Mouse (Mus musculus) liver, embryonic 15.5 days (tissue): ENCODE data around the gene Vmn2r80. TPM values are rescaled to one million over a fixed set of nuclear protein-coding genes. Genes with fewer than 3 reads are reported as not detected.
"Not testable (repeated sequence)": the region's sequence is repeated elsewhere in the genome, so short reads cannot be mapped to it uniquely, and the experiment has no call there.

Experiments
- ATAC-seq: fragments of 200-750 bp; cut with Nextera tagmentation; 2 replicates; pipeline ENCODE4 v1.8.0; 2017; ENCODE audit warnings: moderate number of reproducible peaks, mild to moderate bottlenecking, moderate library complexity; ENCODE audit not compliant: insufficient read depth
- H3K27ac ChIP-seq: fragments of 300-500 bp; sonication (generic); replicated peaks from 2 replicates; pipeline ENCODE4 v1.5.1; 2015; ENCODE audit warnings: mild to moderate bottlenecking, inconsistent platforms
- H3K27me3 ChIP-seq: fragments of 300-500 bp; sonication (generic); 2 replicates; pipeline ENCODE4 v1.6.1; 2015; ENCODE audit warnings: mild to moderate bottlenecking, inconsistent platforms
- H3K36me3 ChIP-seq: fragments of 300-500 bp; sonication (generic); replicated peaks from 2 replicates; pipeline ENCODE4 v1.6.1; 2015; ENCODE audit warnings: moderate library complexity, mild to moderate bottlenecking, inconsistent platforms
- H3K4me1 ChIP-seq: fragments of 300-500 bp; sonication (generic); replicated peaks from 2 replicates; pipeline ENCODE4 v1.6.1; 2015; ENCODE audit warnings: inconsistent platforms
- H3K4me2 ChIP-seq: fragments of 300-500 bp; sonication (generic); 2 replicates; pipeline ENCODE4 v1.6.1; 2015; ENCODE audit warnings: moderate library complexity, mild to moderate bottlenecking, inconsistent platforms
- H3K4me3 ChIP-seq: fragments of 300-500 bp; sonication (generic); replicated peaks from 2 replicates; pipeline ENCODE4 v1.5.1; 2015; ENCODE audit warnings: mild to moderate bottlenecking, inconsistent platforms
- H3K9ac ChIP-seq: fragments of 300-500 bp; sonication (generic); 2 replicates; pipeline ENCODE4 v1.6.1; 2015; ENCODE audit warnings: moderate library complexity, mild to moderate bottlenecking, inconsistent platforms
- H3K9me3 ChIP-seq: fragments of 300-500 bp; sonication (generic); replicated peaks from 2 replicates; pipeline ENCODE4 v1.6.1; 2016; ENCODE audit warnings: inconsistent platforms
- WGBS: fragments of 180-500 bp; shearing (Covaris S2); methylation state at CpG from one replicate; pipeline ENCODE4 v1.1.7; 2015; ENCODE audit warnings: mixed read lengths; ENCODE audit not compliant: insufficient replicate concordance; 5-methylcytosine and 5-hydroxymethylcytosine counted together
- polyA plus RNA-seq: library from polyadenylated mRNA; unstranded; fragments of >200 nt; fragmentation: Nextera tagmentation; extraction: Ambion mirVana; gene quantifications from 2 replicates; pipeline ENCODE4 v1.2.1, GENCODE M21; 2015

The Vmn2r80 gene
- polyA plus RNA-seq: not detected in 2 replicates

DNA sequence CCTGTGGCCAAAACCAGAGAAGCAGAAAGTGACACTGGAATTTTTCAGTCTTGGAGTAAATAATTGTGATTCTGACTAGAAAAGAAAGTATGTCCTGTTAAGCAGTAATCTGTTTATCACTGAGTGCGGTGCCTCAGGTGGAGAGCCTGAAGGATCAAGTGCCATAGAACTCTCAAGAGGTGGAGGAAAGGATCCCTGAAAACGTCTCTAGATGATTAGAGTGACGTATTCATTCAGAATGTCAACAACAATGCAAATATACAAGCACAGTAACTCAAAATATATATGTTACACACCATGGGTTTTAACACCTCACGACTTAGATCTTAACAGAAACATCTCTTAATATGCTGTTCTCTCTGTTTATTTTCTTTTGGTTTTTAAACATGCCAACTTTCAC lies at the start of gene Vmn2r80:
Gene Vmn2r80 (plus strand): TSS at position 301 of the 400 bp plus-strand sequence.
- H3K9me3 ChIP-seq, H3K27ac ChIP-seq, H3K27me3 ChIP-seq, H3K4me2 ChIP-seq, H3K36me3 ChIP-seq, H3K4me1 ChIP-seq, H3K4me3 ChIP-seq, H3K9ac ChIP-seq, ATAC-seq: not testable (repeated sequence)
- WGBS: 42% methylated on average over 4 of the region's 4 CpGs

DNA sequence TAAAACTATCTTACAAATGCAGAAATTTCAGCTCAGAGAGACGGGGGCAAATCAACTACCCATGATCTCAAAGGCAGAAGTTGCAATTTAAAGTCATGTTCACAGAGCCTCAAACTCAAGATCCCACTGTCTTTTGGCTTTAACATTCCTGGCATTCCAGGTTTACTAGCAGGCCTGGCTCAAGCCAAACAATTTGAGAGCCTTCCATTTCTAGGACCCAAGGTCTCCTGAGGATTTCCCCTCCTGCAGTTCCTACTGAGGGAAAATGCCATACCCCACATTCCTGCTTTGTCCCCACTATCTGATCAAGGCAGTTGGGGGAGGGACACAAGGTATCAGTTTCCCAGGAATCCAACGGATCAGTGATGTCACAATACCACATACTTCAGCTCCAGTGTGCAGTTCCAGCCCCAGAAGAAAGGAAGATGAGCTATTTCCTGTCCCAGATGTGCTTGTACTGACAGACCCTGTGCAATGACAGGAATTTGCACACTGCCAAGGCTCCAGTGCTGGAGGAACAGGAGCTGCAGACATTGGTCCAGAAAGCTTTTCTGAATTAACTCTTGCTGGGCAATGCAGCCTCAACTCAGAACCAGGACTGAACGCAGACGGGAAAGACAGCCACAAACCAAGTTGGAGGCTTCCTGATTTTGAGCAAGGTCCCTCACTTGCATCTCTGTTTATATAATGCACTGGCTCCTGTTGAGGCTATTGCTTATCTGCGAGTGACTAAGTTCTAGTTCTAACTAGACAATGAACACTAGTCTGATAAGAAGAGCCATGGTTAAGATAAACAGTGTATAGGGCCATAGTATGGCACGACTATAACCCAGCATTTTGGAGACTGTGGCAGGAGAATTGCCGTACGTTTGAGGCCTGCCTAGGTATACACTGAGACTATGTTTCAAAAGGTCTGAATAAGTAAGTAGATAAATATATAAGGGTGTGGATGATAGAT lies 42.0 kb upstream of the Vmn2r80 start:
- no peak overlapping the region for H3K27ac ChIP-seq
- WGBS: 28% methylated on average over 8 of the region's 8 CpGs
- ATAC-seq: peak; percentile 37; the same call in 1 of the 2 replicates

DNA sequence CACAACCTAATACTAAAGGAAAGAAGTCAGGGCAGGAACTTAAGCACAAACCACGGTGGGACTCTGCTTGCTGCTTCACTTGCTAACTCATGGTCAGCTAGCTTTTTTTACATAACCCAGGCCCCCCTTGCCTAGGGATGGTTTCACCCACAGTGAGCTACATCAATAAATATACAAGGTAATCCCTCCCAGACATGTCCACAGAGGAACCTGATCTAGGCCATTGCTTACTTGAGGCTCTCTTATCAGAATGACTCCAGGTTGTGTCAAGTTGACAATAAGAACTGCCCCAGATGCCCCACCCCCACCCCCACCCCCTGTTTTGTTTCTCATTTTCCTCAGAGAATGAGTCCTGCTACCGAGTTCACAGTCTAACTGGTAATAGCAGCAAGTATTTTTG lies 41.0 kb upstream of the Vmn2r80 start:
- WGBS: 30% methylated on average over 2 of the region's 2 CpGs
- Histone ChIP-seq H3K9ac (no peak overlapping the region), H3K9me3 (no peaks in the 10 kb centered on the region), H3K4me1 (peaks cover 6% of the 10 kb centered on the region; the same call in 1 of the 2 replicates), H3K4me2 (no peak overlapping the region), H3K27me3 (no peaks in the 10 kb centered on the region), H3K4me3 (no peak overlapping the region), H3K27ac (no peak overlapping the region), H3K36me3 (no peaks in the 10 kb centered on the region)
- no peak for ATAC-seq

More for the DNA sequence above, 42.0 kb upstream of the Vmn2r80 start:
- no peaks in the 10 kb centered on the region for H3K9me3 ChIP-seq
- H3K4me1 ChIP-seq: peaks cover 6% of the 10 kb centered on the region; the same call in 1 of the 2 replicates
- H3K9ac ChIP-seq: no peak overlapping the region
- no peaks in the 10 kb centered on the region for H3K27me3 ChIP-seq
- no peak overlapping the region for H3K4me2 ChIP-seq
- no peak overlapping the region for H3K4me3 ChIP-seq
- H3K36me3 ChIP-seq: no peaks in the 10 kb centered on the region

DNA sequence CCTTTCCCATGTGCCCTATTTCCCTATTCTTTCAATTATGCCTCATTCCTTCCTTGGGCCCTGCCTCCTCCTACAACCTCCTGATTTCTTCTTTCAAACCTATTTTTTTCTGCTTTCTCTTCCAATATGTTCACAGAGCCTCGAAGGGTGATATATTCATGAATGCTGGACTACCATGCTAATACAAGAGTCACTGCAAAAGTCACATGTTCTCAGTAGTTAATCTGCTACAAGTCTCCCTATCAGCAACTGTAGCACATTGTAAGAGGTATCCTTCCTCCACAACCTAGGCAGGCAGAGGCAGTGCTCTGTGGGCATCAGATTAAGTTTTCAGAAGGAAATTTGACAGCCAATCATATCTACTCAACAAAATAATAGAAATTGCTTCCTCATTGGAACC lies 39.4 kb upstream of the Vmn2r80 start:
- Histone ChIP-seq H3K9me3 (no peaks in the 10 kb centered on the region), H3K9ac (no peak overlapping the region), H3K4me3 (no peak overlapping the region), H3K27ac (no peak overlapping the region), H3K4me2 (no peak overlapping the region), H3K4me1 (peaks cover 6% of the 10 kb centered on the region; the same call in 1 of the 2 replicates), H3K36me3 (no peaks in the 10 kb centered on the region), H3K27me3 (no peaks in the 10 kb centered on the region)
- WGBS: 39% methylated on average over 1 of the region's 1 CpGs
- no peak for ATAC-seq

DNA sequence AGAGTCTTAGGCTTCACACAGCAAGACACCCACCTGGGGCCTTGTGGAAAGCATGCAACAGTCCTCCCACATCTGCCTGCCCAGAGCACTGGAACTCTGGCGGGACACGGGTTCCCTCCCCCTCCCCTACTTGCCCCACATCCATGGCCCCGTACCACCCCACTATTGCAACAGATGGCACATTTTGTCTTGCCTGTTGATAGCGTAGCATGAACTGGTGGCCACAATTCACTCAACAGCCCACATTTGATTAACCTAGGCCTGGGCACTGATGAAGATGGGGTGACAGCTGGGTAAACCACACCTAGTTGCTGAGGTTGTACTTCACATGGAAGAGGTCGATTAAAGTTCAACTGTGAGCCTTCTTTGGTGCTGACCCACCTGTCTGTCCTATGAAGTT lies 38.1 kb upstream of the Vmn2r80 start:
- ATAC-seq: no peak
- 71% methylated on average over 5 of the region's 5 CpGs for WGBS
- Histone ChIP-seq H3K9ac (no peak overlapping the region), H3K4me1 (peaks cover 6% of the 10 kb centered on the region; the same call in 1 of the 2 replicates), H3K36me3 (no peaks in the 10 kb centered on the region), H3K27ac (no peak overlapping the region), H3K4me2 (no peak overlapping the region), H3K4me3 (no peak overlapping the region), H3K9me3 (no peaks in the 10 kb centered on the region), H3K27me3 (no peaks in the 10 kb centered on the region)

DNA sequence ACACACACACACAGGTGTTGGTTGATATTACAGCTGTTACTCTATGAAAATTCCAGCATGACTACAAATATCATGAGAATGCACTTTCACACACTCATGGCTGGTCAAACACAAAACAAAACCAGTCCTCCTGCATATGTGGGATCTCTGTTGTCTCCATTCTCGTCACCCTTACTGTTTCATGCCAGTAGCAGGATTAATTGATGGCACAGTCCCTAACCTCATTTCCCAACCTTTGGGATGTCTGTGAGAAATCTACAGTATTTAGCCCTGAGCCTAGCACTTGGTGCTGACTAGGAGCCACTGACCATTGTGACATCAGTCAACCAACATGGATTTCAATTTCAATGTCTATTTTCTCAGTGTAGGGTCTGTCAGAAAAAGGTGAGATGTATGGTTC lies 33.5 kb upstream of the Vmn2r80 start:
- 47% methylated on average over 1 of the region's 1 CpGs for WGBS
- no peak overlapping the region for H3K9ac ChIP-seq
- ATAC-seq: no peak
- no peak overlapping the region for H3K4me3 ChIP-seq
- no peaks in the 10 kb centered on the region for H3K4me1 ChIP-seq
- H3K27me3 ChIP-seq: no peaks in the 10 kb centered on the region
- H3K27ac ChIP-seq: no peak overlapping the region
- no peaks in the 10 kb centered on the region for H3K9me3 ChIP-seq
- no peak overlapping the region for H3K4me2 ChIP-seq
- H3K36me3 ChIP-seq: no peaks in the 10 kb centered on the region

DNA sequence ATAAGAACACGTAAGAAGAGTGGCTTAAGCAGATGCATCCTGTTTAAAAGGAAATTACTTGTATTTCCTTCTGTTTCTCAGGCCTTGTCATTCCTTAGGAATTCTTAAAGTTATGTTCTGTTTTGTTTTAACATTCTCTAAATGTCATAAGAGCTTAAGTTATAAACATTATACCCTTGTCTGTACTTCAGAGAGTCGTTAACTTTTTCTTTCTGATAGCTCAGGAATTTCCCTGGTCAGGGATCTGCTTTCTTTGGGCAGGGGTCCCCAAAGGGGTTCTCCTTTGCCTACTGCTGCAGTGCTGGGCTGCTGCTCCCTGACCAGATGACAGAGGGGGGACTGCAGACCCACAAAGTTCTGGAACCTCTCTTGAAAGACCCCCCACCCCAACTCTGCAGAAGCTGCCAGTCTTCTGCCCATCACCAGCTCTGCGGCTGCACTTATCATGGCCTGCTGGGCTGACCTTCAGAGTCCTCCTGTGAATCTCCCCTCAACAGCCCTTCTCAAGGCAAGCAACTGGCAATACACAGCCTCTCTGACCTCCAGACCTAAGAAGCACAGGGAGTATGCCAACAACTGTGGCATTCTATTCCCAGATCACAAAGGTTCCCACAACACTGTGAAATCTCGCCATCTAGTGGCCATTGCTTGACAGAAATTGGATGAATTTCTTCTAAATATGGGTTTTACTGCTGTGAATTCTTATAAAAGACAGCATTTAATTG lies 32.3 kb upstream of the Vmn2r80 start:
- H3K4me3 ChIP-seq: no peak overlapping the region
- no peak for ATAC-seq
- H3K4me2 ChIP-seq: no peak overlapping the region
- H3K36me3 ChIP-seq: no peaks in the 10 kb centered on the region
- H3K9me3 ChIP-seq: no peaks in the 10 kb centered on the region
- no peaks in the 10 kb centered on the region for H3K27me3 ChIP-seq
- no peak overlapping the region for H3K9ac ChIP-seq
- no peak overlapping the region for H3K27ac ChIP-seq
- WGBS: 29% methylated on average over 4 of the region's 4 CpGs
- no peaks in the 10 kb centered on the region for H3K4me1 ChIP-seq

DNA sequence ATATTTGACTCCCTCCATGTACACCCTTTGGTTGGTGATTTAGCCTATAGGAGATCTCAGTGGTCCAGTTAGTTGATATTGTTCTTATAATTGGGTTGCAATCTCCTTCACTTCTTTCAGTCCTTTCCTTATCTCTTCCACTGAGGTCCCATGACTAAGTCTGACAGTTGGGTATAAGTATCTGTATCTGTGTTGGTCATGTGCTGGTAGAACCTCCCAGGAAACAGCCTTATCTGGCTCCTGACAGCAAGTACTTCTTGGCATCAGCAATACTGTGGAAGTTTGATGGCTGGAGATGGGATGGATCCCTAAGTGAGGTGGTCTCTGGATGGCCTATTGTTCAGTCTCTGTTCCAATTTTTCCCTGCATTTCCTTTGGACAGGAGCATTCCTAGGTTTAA lies 3.0 kb downstream of the Vmn2r80 start:
- Histone ChIP-seq H3K27me3 (no peaks in the 10 kb centered on the region), H3K4me2 (no peak overlapping the region), H3K27ac (no peak overlapping the region), H3K4me1 (no peaks in the 10 kb centered on the region), H3K36me3 (no peaks in the 10 kb centered on the region), H3K9ac (no peak overlapping the region), H3K4me3 (no peak overlapping the region), H3K9me3 (no peaks in the 10 kb centered on the region)
- ATAC-seq: no peak

DNA sequence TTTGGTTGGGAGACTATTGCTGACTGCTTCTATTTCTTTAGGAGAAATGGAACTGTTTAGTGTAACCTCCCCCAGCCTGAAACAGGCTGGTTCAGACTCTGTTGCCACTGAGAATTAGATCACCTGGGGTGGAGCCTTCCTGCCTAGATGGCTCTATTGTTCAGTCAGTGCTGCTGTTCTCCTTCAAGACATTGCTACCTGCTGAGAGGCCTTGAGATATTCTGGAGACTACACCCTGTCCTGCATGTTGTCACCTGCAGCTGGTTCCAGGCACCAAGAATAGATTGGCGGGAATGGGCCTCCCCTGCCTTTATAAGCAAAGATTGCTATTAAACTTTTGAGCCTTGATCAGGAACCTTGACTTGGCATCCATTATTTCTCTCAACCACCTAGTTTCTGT lies 51.4 kb downstream of the Vmn2r80 start:
- not testable (repeated sequence) for H3K4me3 ChIP-seq, ATAC-seq
- 64% methylated on average over 1 of the region's 1 CpGs for WGBS

DNA sequence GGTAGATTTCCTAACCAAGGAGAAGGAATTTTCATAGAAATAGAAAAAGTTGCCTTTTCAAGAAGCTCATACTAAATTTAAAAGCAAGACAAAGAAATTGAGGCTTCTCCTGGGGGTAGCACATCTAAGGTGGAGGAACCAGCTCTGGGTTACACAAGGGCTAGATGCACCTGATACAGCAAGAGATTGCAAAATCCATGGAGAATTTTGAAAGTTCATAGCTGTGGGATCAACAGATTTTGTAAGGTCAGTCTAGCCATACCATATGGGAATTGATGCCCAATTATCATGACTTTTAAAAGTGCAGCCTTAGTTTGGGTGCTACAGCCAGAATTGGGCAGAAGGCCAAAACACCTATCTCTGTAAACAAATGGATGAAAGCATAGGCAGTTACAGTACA lies 71.9 kb downstream of the Vmn2r80 start:
- Histone ChIP-seq H3K36me3 (no peaks in the 10 kb centered on the region), H3K27ac (no peak overlapping the region), H3K4me2 (no peak overlapping the region), H3K27me3 (no peaks in the 10 kb centered on the region), H3K4me3 (no peak overlapping the region), H3K9ac (no peak overlapping the region), H3K9me3 (no peaks in the 10 kb centered on the region), H3K4me1 (no peaks in the 10 kb centered on the region)
- ATAC-seq: no peak

More for the DNA sequence above, 51.4 kb downstream of the Vmn2r80 start:
- H3K4me2 ChIP-seq, H3K27ac ChIP-seq, H3K9ac ChIP-seq, H3K27me3 ChIP-seq, H3K36me3 ChIP-seq, H3K4me1 ChIP-seq, H3K9me3 ChIP-seq: not testable (repeated sequence)

DNA sequence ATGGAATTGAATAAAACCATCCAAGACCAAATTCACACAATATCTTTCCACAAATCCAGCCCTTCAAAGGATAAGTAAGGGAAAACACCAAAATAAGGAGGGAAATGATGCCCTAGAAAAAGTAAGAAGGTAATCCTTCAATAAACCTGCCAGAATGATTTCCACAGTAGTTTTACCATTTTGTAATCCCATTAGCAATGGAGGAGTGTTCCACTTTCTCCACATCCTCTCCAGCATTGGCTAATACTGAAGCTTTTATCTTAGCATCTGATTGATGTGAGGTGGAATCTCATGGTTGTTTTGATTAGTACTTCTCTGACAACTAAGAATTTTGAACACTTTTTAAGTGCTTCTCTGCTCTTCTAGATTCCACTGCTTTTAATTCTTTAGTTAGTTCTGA lies 73.0 kb downstream of the Vmn2r80 start:
- no peak overlapping the region for H3K4me3 ChIP-seq
- H3K9ac ChIP-seq: no peak overlapping the region
- H3K27ac ChIP-seq: no peak overlapping the region
- no peaks in the 10 kb centered on the region for H3K36me3 ChIP-seq
- no peak overlapping the region for H3K4me2 ChIP-seq
- no peak for ATAC-seq
- H3K4me1 ChIP-seq: no peaks in the 10 kb centered on the region
- H3K9me3 ChIP-seq: no peaks in the 10 kb centered on the region
- no peaks in the 10 kb centered on the region for H3K27me3 ChIP-seq
